Mouse (Mus musculus): ENCODE results near the gene Tas2r120.
"Not testable (repeated sequence)": the region's sequence is repeated elsewhere in the genome, so short reads cannot be mapped to it uniquely, and the experiment has no call there.

Tas2r120 gene

GRCm38 (mm10) chr6:132656653-132657052 lies at the start of gene Tas2r120:
TSS of gene Tas2r120 (plus strand) at chr6:132656953.
- no peak for DNase-seq

- DNase-seq, result no peak
Measured at GRCm38 (mm10) chr6:132649399-132649798, 7.4 kb upstream of the Tas2r120 start.

GRCm38 (mm10) chr6:132651426-132651825 lies 5.3 kb upstream of the Tas2r120 start, which contains the start of gene A630073D07Rik:
TSS of gene A630073D07Rik (minus strand) at chr6:132651526.
- no peak for DNase-seq

GRCm38 (mm10) chr6:132691596-132691995 lies 34.8 kb downstream of the Tas2r120 start:
- DNase-seq, result not testable (repeated sequence)

- no peak for DNase-seq
Measured at GRCm38 (mm10) chr6:132700907-132701306, 44.2 kb downstream of the Tas2r120 start, which contains the start of gene Tas2r121. TSS of gene Tas2r121 (minus strand) at chr6:132701007.
